Mouse (Mus musculus) midbrain, embryonic 14.5 days (tissue): Measurements from ENCODE around the gene Depdc1b. TPM values are rescaled to one million over a fixed set of nuclear protein-coding genes. Genes with fewer than 3 reads are reported as not detected.
A peak's percentile ranks its signal among the peaks of the same experiment; 100 is the strongest.

Source experiments
- ATAC-seq: fragments of 200-750 bp; cut with Nextera tagmentation; 2 replicates; pipeline ENCODE4 v1.8.0; 2017; ENCODE audit warnings: moderate number of reproducible peaks, moderate library complexity; ENCODE audit not compliant: low FRiP score, low TSS enrichment
- DNase-seq: peaks from one replicate; pipeline ENCODE4 v3.0.0-alpha.2; 2015
- H3K27ac ChIP-seq: fragments of 300-500 bp; sonication (generic); replicated peaks from 2 replicates; pipeline ENCODE4 v1.5.1; 2014; ENCODE audit warnings: mild to moderate bottlenecking, low read depth, low read length, moderate library complexity
- H3K27me3 ChIP-seq: fragments of 300-500 bp; sonication (generic); 2 replicates; pipeline ENCODE4 v1.6.1; 2014; ENCODE audit warnings: low read length, control low read depth, mixed read lengths; ENCODE audit not compliant: control insufficient read depth, insufficient read depth
- H3K36me3 ChIP-seq: fragments of 300-500 bp; sonication (generic); 2 replicates; pipeline ENCODE4 v1.6.1; 2014; ENCODE audit warnings: low read length, control low read depth; ENCODE audit not compliant: control insufficient read depth, insufficient read depth
- H3K4me1 ChIP-seq: fragments of 300-500 bp; sonication (generic); 2 replicates; pipeline ENCODE4 v1.6.1; 2014; ENCODE audit warnings: mild to moderate bottlenecking, antibody characterized with exemption, low read length, control low read depth; ENCODE audit not compliant: control insufficient read depth, insufficient read depth
- H3K4me2 ChIP-seq: fragments of 300-500 bp; sonication (generic); 2 replicates; pipeline ENCODE4 v1.6.1; 2014; ENCODE audit warnings: mild to moderate bottlenecking, low read length, moderate library complexity
- H3K4me3 ChIP-seq: fragments of 300-500 bp; sonication (generic); replicated peaks from 2 replicates; pipeline ENCODE4 v1.5.1; 2014; ENCODE audit warnings: low read depth, low read length
- H3K9ac ChIP-seq: fragments of 300-500 bp; sonication (generic); replicated peaks from 2 replicates; pipeline ENCODE4 v1.6.1; 2014; ENCODE audit warnings: mild to moderate bottlenecking, low read length, moderate library complexity
- H3K9me3 ChIP-seq: fragments of 300-500 bp; sonication (generic); 2 replicates; pipeline ENCODE4 v1.6.1; 2016; ENCODE audit warnings: low read length, control low read depth, mixed read lengths; ENCODE audit not compliant: control insufficient read depth
- whole genome bisulfite sequencing: fragments of 180-500 bp; shearing (Covaris S2); extraction: QIAGEN DNeasy Blood & Tissue Kit; methylation state at CpG from one replicate; pipeline ENCODE4 v1.1.7; 2014; 5-methylcytosine and 5-hydroxymethylcytosine counted together
- polyA plus RNA-seq: library from polyadenylated mRNA; unstranded; fragments of >200 nt; fragmentation: Nextera tagmentation; extraction: Ambion mirVana; gene quantifications from 2 replicates; pipeline ENCODE4 v1.2.1, GENCODE M21; 2014

The Depdc1b gene
- polyA plus RNA-seq, 1 experiment from 2014 or later: 2.5 TPM

DNA sequence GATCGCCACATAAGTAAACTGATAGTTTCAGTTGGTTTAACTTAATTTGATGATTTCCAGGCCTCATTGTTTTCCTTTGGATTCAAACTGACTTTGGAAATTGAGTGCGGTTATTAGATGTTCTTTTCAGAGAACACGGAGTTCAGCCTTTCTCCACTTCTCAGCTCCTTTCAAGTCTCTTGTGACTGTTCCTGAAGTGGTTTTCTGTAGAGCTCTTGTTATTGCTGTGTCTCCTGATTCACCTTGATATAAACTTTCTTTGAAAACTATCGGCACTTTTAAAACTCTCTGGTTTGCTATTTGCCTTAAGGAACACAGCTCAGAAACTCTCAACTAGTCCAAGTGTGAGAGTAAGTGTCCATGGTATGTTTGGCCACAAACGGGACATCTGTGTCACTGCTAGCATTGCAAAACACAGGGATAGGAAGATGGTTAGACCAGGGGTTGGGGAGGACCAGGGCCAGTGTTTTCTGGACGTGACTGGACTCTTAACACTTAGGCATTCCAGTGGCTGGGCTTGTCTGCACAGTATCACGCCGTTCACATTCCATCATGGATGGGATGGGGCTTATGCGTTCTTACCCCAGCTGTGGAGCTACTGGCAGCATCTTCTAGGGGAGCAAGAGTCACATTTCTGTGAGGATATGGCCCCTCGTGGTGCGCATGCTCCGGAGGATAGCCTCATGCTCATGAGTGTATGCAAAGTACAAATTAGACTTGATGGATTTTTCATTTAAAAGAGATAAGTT lies 38.8 kb downstream of the Depdc1b start:
- Histone ChIP-seq H3K9ac (no peak overlapping the region), H3K9me3 (no peaks in the 10 kb centered on the region), H3K4me2 (no peak overlapping the region), H3K36me3 (no peaks in the 10 kb centered on the region), H3K4me3 (no peak overlapping the region), H3K4me1 (0 out of 2 replicates have a peak, but pooled peaks cover 2% of the 10 kb centered on the region), H3K27ac (no peak overlapping the region), H3K27me3 (no peaks in the 10 kb centered on the region)
- no peak for ATAC-seq
- 88% methylated on average over 12 of the region's 12 CpGs for WGBS
- no peak for DNase-seq

DNA sequence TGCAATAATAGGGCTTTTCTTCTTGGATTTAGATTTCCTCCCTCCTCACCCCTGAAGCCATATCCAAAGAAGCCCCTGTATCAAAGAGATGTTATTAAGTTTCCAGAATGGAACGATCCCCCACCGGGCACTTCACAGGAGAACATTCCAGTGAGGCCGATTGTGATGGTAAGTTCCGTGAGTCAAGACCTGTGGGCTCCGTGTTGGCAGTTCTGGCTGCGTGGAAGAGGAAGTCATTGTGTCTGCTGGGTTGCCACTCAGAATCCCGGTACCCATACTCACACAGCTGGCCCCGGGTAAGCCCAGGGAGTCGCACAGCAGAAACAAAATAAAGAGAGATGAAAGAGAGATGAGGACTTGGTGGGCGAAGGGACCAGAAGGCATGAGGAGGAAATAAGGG lies 41.2 kb downstream of the Depdc1b start:
- H3K36me3 ChIP-seq: no peaks in the 10 kb centered on the region
- 0 out of 2 replicates have a peak, but pooled peaks cover 2% of the 10 kb centered on the region for H3K4me1 ChIP-seq
- H3K9me3 ChIP-seq: no peaks in the 10 kb centered on the region
- no peak overlapping the region for H3K4me3 ChIP-seq
- 21% methylated on average over 10 of the region's 10 CpGs for WGBS
- peak; percentile 37 for DNase-seq
- H3K27me3 ChIP-seq: no peaks in the 10 kb centered on the region
- H3K27ac ChIP-seq: no peak overlapping the region
- ATAC-seq: no peak
- H3K9ac ChIP-seq: no peak overlapping the region
- H3K4me2 ChIP-seq: no peak overlapping the region

- H3K27me3 ChIP-seq: no peaks in the 10 kb centered on the region
- peak; percentile 30 for DNase-seq
- 19% methylated on average over 3 of the region's 3 CpGs for WGBS
- ATAC-seq: peak; percentile 37; the same call in 1 of the 2 replicates
- 0 out of 2 replicates have a peak, but pooled peaks cover 2% of the 10 kb centered on the region for H3K4me1 ChIP-seq
- H3K9ac ChIP-seq: no peak overlapping the region
- H3K27ac ChIP-seq: no peak overlapping the region
- H3K4me3 ChIP-seq: no peak overlapping the region
- no peaks in the 10 kb centered on the region for H3K36me3 ChIP-seq
- H3K4me2 ChIP-seq: no peak overlapping the region
- H3K9me3 ChIP-seq: no peaks in the 10 kb centered on the region
Measured at GRCm38 (mm10) chr13:108358228-108358627, 42.1 kb downstream of the Depdc1b start.

- H3K4me1 ChIP-seq: no peaks in the 10 kb centered on the region
- H3K9me3 ChIP-seq: no peaks in the 10 kb centered on the region
- H3K9ac ChIP-seq: no peak overlapping the region
- no peaks in the 10 kb centered on the region for H3K27me3 ChIP-seq
- 96% methylated on average over 12 of the region's 12 CpGs for WGBS
- ATAC-seq (no peak), DNase-seq (no peak)
- H3K36me3 ChIP-seq: no peaks in the 10 kb centered on the region
- H3K4me3 ChIP-seq: no peak overlapping the region
- no peak overlapping the region for H3K27ac ChIP-seq
- H3K4me2 ChIP-seq: no peak overlapping the region
Measured at GRCm38 (mm10) chr13:108367496-108367895, 51.4 kb downstream of the Depdc1b start.

- Histone ChIP-seq H3K9ac (no peak overlapping the region), H3K4me1 (no peaks in the 10 kb centered on the region), H3K4me3 (no peak overlapping the region), H3K27me3 (no peaks in the 10 kb centered on the region), H3K9me3 (no peaks in the 10 kb centered on the region), H3K36me3 (no peaks in the 10 kb centered on the region), H3K27ac (no peak overlapping the region), H3K4me2 (no peak overlapping the region)
- ATAC-seq: no peak
- 94% methylated on average over 5 of the region's 5 CpGs for WGBS
- no peak for DNase-seq
Measured at GRCm38 (mm10) chr13:108370241-108370941, 54.3 kb downstream of the Depdc1b start.

GRCm38 (mm10) chr13:108371352-108371921 lies 55.3 kb downstream of the Depdc1b start:
- Histone ChIP-seq H3K36me3 (no peaks in the 10 kb centered on the region), H3K4me1 (no peaks in the 10 kb centered on the region), H3K27ac (no peak overlapping the region), H3K9ac (no peak overlapping the region), H3K4me2 (no peak overlapping the region), H3K9me3 (no peaks in the 10 kb centered on the region), H3K27me3 (no peaks in the 10 kb centered on the region), H3K4me3 (no peak overlapping the region)
- no peak for ATAC-seq
- 81% methylated on average over 9 of the region's 9 CpGs for WGBS
- DNase-seq: no peak

GRCm38 (mm10) chr13:108373231-108373630 lies 57.1 kb downstream of the Depdc1b start:
- no peaks in the 10 kb centered on the region for H3K4me1 ChIP-seq
- H3K36me3 ChIP-seq: no peaks in the 10 kb centered on the region
- WGBS: 94% methylated on average over 1 of the region's 1 CpGs
- DNase-seq (no peak), ATAC-seq (no peak)
- no peaks in the 10 kb centered on the region for H3K9me3 ChIP-seq
- no peaks in the 10 kb centered on the region for H3K27me3 ChIP-seq
- no peak overlapping the region for H3K27ac ChIP-seq
- no peak overlapping the region for H3K9ac ChIP-seq
- H3K4me2 ChIP-seq: no peak overlapping the region
- H3K4me3 ChIP-seq: no peak overlapping the region

DNA sequence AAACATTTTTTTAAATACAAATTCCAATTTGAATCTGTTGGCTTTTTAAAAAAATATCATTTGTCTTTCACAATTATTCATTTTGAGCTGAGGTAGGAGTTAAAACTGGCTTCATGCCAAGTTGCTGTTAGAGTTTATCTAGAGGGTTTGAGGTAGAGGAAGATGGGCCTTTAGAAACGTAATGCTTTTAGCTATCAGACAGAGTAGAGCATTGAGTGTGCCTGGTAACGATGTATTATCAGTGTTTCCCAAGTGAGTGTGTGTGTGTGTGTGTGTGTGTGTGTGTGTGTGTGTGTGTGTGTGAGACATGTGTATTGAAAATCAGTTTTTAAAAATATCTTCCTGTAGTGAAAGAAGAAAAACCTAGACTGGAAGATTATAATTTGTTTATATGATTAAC lies 60.5 kb downstream of the Depdc1b start:
- Histone ChIP-seq H3K4me2 (no peak overlapping the region), H3K36me3 (no peaks in the 10 kb centered on the region), H3K27me3 (no peaks in the 10 kb centered on the region), H3K4me3 (no peak overlapping the region), H3K9me3 (no peaks in the 10 kb centered on the region), H3K9ac (no peak overlapping the region), H3K4me1 (no peaks in the 10 kb centered on the region), H3K27ac (no peak overlapping the region)
- ATAC-seq (no peak), DNase-seq (no peak)
- 82% methylated on average over 2 of the region's 2 CpGs for WGBS
